Mouse (Mus musculus): Measurements from ENCODE around the gene Tff1. TPM values are rescaled to one million over a fixed set of nuclear protein-coding genes. Genes with fewer than 3 reads are reported as not detected.

Gene Tff1
- polyA plus RNA-seq, 1 experiment from 2014 or later = not detected

DNA sequence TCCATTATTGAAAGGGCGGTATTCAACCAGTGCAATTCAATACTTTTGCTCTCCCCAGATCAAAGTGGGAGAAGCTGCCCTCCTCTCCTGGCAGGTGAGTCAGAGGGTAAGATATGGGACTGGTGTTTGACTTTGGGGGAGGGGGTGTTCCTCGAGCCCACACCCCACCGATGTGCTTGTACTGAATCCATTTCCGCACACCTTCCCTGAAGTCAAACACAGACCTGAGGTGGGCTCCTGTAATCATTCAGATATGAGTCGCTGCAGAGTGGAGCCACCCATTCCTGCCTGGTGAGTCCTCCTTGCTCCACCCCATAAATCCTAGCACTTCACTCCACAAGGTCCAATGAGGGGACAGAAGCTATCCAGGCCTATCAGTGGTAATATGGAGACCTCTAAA is 4.7 kb upstream of the Tff1 start:
- Histone ChIP-seq H3K27ac (replicated peaks; ENCODE audit: low read depth, low read length) (no peak overlapping the region), H3K9me3 (ENCODE audit: control insufficient read depth, low read length) (no peaks in the 10 kb centered on the region), H3K4me3 (ENCODE audit: low read depth, low read length) (no peak overlapping the region), H3K27me3 (replicated peaks; ENCODE audit: control insufficient read depth, insufficient read depth, low read length) (no peaks in the 10 kb centered on the region), H3K4me2 (ENCODE audit: low read depth, low read length) (no peak overlapping the region), H3K9ac (ENCODE audit: low read depth, low read length) (no peak overlapping the region), H3K4me1 (ENCODE audit: control insufficient read depth, insufficient read depth, low read length) (no peaks in the 10 kb centered on the region), H3K36me3 (ENCODE audit: control insufficient read depth, insufficient read depth, low read length) (no peaks in the 10 kb centered on the region)
- DNase-seq (ENCODE audit: low spot score) (no peak), ATAC-seq (ENCODE audit: low read depth) (no peak)
- WGBS = 83% methylated on average over 5 of the region's 5 CpGs

DNA sequence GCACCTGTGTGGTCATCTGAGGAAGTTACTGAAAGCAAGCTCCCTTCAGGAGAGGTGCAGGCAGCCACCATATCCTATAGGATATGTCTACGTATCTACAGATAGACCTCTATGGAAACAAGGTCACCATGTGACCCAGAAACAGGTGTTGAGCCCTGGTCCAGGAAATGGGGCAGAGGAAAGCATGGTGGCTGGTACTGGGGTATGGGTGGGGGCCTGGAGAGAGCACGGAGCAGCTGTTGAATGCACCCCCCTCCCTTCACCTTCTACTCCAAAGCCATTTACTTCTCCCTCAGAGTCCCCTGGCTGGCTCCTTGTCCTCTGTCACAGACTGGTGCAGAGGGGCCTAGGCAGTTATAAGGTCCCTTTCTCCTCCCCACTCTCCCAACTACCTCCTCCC is 1.3 kb downstream of the Tff1 start:
- no peaks in the 10 kb centered on the region for H3K27me3 ChIP-seq (replicated peaks; ENCODE audit: control insufficient read depth, insufficient read depth, low read length)
- no peak for DNase-seq (ENCODE audit: low spot score)
- H3K4me3 ChIP-seq (ENCODE audit: low read depth, low read length) = no peak overlapping the region
- no peak overlapping the region for H3K4me2 ChIP-seq (ENCODE audit: low read depth, low read length)
- no peak for ATAC-seq (ENCODE audit: low read depth)
- no peak overlapping the region for H3K9ac ChIP-seq (ENCODE audit: low read depth, low read length)
- 93% methylated on average over 2 of the region's 2 CpGs for WGBS
- no peaks in the 10 kb centered on the region for H3K4me1 ChIP-seq (ENCODE audit: control insufficient read depth, insufficient read depth, low read length)
- H3K9me3 ChIP-seq (ENCODE audit: control insufficient read depth, low read length) = no peaks in the 10 kb centered on the region
- H3K27ac ChIP-seq (replicated peaks; ENCODE audit: low read depth, low read length) = no peak overlapping the region
- no peaks in the 10 kb centered on the region for H3K36me3 ChIP-seq (ENCODE audit: control insufficient read depth, insufficient read depth, low read length)

DNA sequence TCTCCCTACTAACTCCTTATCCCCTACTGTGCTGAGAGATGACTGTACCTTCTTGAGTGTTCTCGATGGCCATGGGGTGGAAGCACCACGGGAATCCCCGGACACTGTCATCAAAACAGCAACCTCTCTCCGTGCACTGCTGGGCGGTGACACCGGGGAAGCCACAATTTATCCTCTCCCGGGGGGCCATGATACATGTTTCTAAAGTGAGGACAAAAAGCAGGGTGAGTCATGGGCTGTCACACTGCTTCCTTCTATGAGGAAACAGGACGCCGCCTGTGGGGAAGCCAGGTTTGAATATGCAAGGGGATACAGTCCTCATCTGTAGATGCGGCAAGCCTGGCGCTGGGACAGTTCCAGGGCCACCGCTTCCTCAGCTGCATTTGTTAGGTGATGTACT is 2.5 kb downstream of the Tff1 start:
- 82% methylated on average over 12 of the region's 12 CpGs for WGBS
- DNase-seq (ENCODE audit: low spot score) = no peak
- Histone ChIP-seq H3K4me3 (ENCODE audit: low read depth, low read length) (no peak overlapping the region), H3K9ac (ENCODE audit: low read depth, low read length) (no peak overlapping the region), H3K9me3 (ENCODE audit: control insufficient read depth, low read length) (no peaks in the 10 kb centered on the region), H3K36me3 (ENCODE audit: control insufficient read depth, insufficient read depth, low read length) (no peaks in the 10 kb centered on the region), H3K4me1 (ENCODE audit: control insufficient read depth, insufficient read depth, low read length) (no peaks in the 10 kb centered on the region), H3K4me2 (ENCODE audit: low read depth, low read length) (no peak overlapping the region), H3K27me3 (replicated peaks; ENCODE audit: control insufficient read depth, insufficient read depth, low read length) (no peaks in the 10 kb centered on the region), H3K27ac (replicated peaks; ENCODE audit: low read depth, low read length) (no peak overlapping the region)
- no peak for ATAC-seq (ENCODE audit: low read depth)

DNA sequence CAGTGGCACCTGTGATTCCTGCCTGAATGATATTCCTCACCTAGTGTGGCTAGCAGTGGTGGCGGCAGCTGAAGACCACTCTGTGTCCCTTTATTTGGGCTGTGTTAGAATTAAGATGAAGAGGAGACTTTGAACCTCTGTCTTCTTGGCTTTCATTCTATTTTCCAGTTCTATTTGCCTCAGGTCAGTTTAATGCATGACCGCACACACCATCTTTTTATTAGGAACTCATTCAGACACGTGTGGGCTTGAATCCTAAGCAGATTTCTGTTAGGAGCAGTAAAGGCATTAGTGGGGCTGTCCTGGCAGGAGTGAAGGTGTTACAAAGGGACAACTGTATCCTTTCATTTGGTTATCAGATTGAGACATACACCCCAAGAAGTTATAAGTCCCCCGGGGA is 4.8 kb downstream of the Tff1 start:
- ATAC-seq (ENCODE audit: low read depth) (no peak), DNase-seq (ENCODE audit: low spot score) (no peak)
- Histone ChIP-seq H3K9ac (ENCODE audit: low read depth, low read length) (no peak overlapping the region), H3K4me1 (ENCODE audit: control insufficient read depth, insufficient read depth, low read length) (no peaks in the 10 kb centered on the region), H3K9me3 (ENCODE audit: control insufficient read depth, low read length) (no peaks in the 10 kb centered on the region), H3K4me2 (ENCODE audit: low read depth, low read length) (no peak overlapping the region), H3K4me3 (ENCODE audit: low read depth, low read length) (no peak overlapping the region), H3K27me3 (replicated peaks; ENCODE audit: control insufficient read depth, insufficient read depth, low read length) (no peaks in the 10 kb centered on the region), H3K36me3 (ENCODE audit: control insufficient read depth, insufficient read depth, low read length) (no peaks in the 10 kb centered on the region), H3K27ac (replicated peaks; ENCODE audit: low read depth, low read length) (no peak overlapping the region)
- WGBS = 72% methylated on average over 4 of the region's 4 CpGs

DNA sequence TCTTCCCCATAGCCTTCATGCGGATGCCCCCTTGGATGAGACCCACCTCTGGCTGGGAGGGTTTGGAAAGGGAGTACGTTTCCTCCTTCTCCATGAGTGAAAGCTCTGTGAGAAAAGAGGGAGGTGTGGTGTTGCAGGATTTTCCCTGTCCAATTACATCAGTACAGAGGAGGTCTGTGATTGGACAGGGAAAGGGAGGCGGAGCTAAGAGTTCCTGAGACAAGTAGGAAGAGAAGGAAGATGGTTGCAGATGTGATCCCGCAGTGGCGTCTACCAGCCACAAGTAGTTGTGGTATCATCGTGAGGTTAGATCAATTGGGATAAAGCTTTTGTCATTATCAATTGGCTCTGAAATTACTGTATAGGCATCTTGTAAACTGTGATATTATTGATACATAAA is 7.2 kb downstream of the Tff1 start:
- Histone ChIP-seq H3K4me1 (ENCODE audit: control insufficient read depth, insufficient read depth, low read length) (no peaks in the 10 kb centered on the region), H3K4me2 (ENCODE audit: low read depth, low read length) (no peak overlapping the region), H3K9ac (ENCODE audit: low read depth, low read length) (no peak overlapping the region), H3K27me3 (replicated peaks; ENCODE audit: control insufficient read depth, insufficient read depth, low read length) (no peaks in the 10 kb centered on the region), H3K27ac (replicated peaks; ENCODE audit: low read depth, low read length) (no peak overlapping the region), H3K9me3 (ENCODE audit: control insufficient read depth, low read length) (no peaks in the 10 kb centered on the region), H3K36me3 (ENCODE audit: control insufficient read depth, insufficient read depth, low read length) (no peaks in the 10 kb centered on the region), H3K4me3 (ENCODE audit: low read depth, low read length) (no peak overlapping the region)
- WGBS = 75% methylated on average over 6 of the region's 6 CpGs
- DNase-seq (ENCODE audit: low spot score) (no peak), ATAC-seq (ENCODE audit: low read depth) (no peak)

DNA sequence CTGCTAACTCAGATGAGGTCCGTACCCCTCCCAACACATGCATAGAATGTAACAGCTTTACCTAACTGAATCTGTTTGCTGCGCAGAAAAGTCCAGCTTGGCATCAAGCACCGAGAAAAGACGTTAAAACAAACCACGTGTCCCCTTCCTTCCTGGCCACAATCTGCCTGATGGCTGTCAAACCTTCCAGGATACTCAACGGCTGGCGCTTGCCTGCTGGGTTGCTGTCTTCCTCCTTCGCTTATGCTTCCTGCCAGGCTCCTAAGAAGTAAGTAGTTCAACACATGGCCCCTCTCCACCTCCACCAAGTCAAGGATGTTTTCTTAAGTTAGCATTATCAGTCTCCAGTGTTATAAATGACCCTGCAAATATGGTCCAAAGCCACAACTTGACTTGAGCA is 11.3 kb downstream of the Tff1 start:
- Histone ChIP-seq H3K27me3 (replicated peaks; ENCODE audit: control insufficient read depth, insufficient read depth, low read length) (no peaks in the 10 kb centered on the region), H3K4me2 (ENCODE audit: low read depth, low read length) (no peak overlapping the region), H3K4me1 (ENCODE audit: control insufficient read depth, insufficient read depth, low read length) (no peaks in the 10 kb centered on the region), H3K9ac (ENCODE audit: low read depth, low read length) (no peak overlapping the region), H3K9me3 (ENCODE audit: control insufficient read depth, low read length) (peaks cover 8% of the 10 kb centered on the region; the same call in 1 of the 2 replicates), H3K27ac (replicated peaks; ENCODE audit: low read depth, low read length) (no peak overlapping the region), H3K4me3 (ENCODE audit: low read depth, low read length) (no peak overlapping the region), H3K36me3 (ENCODE audit: control insufficient read depth, insufficient read depth, low read length) (no peaks in the 10 kb centered on the region)
- 69% methylated on average over 8 of the region's 8 CpGs for WGBS
- DNase-seq (ENCODE audit: low spot score) = no peak
- no peak for ATAC-seq (ENCODE audit: low read depth)

DNA sequence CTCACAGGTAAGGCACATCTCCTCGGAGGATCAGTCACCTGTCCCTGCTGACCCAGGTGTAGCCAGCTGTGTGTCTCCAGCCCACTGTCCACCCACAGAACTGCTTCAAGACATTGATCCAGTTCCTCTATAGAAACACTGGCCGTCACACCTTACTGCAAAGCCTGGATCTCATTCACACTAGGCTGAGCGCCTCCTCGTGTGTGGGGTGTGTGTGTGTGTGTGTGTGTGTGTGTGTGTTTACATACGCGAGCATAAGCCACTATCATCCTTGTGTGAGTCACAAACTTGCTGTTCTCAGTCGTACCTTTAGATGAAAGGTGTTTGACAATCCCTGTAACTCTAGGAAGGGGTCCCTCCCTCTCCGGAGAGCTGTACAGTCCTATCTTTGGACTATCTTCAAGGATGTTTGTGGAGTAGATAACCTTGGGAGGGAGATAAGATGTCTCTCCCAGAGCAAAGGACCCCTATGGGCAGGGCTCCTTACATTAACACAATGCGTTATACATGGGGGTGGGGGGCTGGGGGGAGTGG is 12.0 kb downstream of the Tff1 start:
- no peak overlapping the region for H3K9ac ChIP-seq (ENCODE audit: low read depth, low read length)

DNA sequence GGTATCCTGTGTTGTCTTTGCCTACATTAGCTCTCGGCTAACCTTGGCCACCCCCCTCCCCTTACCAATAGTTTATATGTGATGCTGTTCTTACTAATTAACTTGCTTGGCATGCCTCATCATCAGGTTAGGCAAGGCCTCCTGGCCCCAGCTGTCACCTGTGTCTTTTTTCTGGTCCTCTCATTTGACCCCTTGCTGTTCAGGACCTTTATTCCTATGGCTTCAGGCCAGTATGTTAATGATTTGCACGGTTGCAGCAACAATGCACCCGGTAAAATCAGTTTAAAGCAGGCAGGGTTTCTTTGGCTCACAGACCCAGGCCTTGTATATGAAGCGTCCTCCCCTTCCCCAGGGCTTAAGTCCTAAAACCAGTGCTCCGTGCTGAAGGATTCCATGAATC is 12.6 kb downstream of the Tff1 start:
- no peak for DNase-seq (ENCODE audit: low spot score)
- Histone ChIP-seq H3K4me2 (ENCODE audit: low read depth, low read length) (no peak overlapping the region), H3K27me3 (replicated peaks; ENCODE audit: control insufficient read depth, insufficient read depth, low read length) (no peaks in the 10 kb centered on the region), H3K4me3 (ENCODE audit: low read depth, low read length) (no peak overlapping the region), H3K4me1 (ENCODE audit: control insufficient read depth, insufficient read depth, low read length) (no peaks in the 10 kb centered on the region), H3K9ac (ENCODE audit: low read depth, low read length) (no peak overlapping the region), H3K27ac (replicated peaks; ENCODE audit: low read depth, low read length) (no peak overlapping the region), H3K9me3 (ENCODE audit: control insufficient read depth, low read length) (peaks cover 8% of the 10 kb centered on the region; the same call in 1 of the 2 replicates), H3K36me3 (ENCODE audit: control insufficient read depth, insufficient read depth, low read length) (no peaks in the 10 kb centered on the region)
- WGBS = 46% methylated on average over 5 of the region's 5 CpGs
- no peak for ATAC-seq (ENCODE audit: low read depth)

More for the DNA sequence above, 12.0 kb downstream of the Tff1 start:
- H3K36me3 ChIP-seq (ENCODE audit: control insufficient read depth, insufficient read depth, low read length) = no peaks in the 10 kb centered on the region
- 81% methylated on average over 9 of the region's 9 CpGs for WGBS
- peaks cover 8% of the 10 kb centered on the region; the same call in 1 of the 2 replicates for H3K9me3 ChIP-seq (ENCODE audit: control insufficient read depth, low read length)
- H3K27me3 ChIP-seq (replicated peaks; ENCODE audit: control insufficient read depth, insufficient read depth, low read length) = no peaks in the 10 kb centered on the region
- H3K4me1 ChIP-seq (ENCODE audit: control insufficient read depth, insufficient read depth, low read length) = no peaks in the 10 kb centered on the region
- ATAC-seq (ENCODE audit: low read depth) (no peak), DNase-seq (ENCODE audit: low spot score) (no peak)
- no peak overlapping the region for H3K27ac ChIP-seq (replicated peaks; ENCODE audit: low read depth, low read length)
- no peak overlapping the region for H3K4me2 ChIP-seq (ENCODE audit: low read depth, low read length)
- H3K4me3 ChIP-seq (ENCODE audit: low read depth, low read length) = no peak overlapping the region

DNA sequence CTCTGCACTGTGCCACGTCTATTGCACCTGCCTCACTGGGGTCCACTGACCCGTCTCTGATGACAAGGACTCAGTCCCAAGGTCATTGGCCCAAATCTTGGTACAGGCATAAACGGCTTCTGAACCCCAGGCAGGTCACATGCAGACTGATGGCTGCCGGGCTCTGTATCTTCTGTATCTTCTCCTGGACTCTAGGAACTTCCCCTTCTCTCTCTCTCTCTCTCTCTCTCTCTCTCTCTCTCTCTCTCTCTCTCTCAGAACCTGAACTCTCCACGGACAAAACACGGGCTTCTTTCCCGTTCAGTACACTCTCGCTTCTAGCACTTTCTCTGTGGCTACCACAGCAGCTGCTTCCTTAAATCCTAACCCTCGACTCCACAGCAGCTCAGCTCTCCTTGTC is 19.1 kb downstream of the Tff1 start:
- ATAC-seq (ENCODE audit: low read depth) = no peak
- no peaks in the 10 kb centered on the region for H3K27me3 ChIP-seq (replicated peaks; ENCODE audit: control insufficient read depth, insufficient read depth, low read length)
- peaks cover 8% of the 10 kb centered on the region; the same call in 1 of the 2 replicates for H3K9me3 ChIP-seq (ENCODE audit: control insufficient read depth, low read length)
- H3K27ac ChIP-seq (replicated peaks; ENCODE audit: low read depth, low read length) = no peak overlapping the region
- DNase-seq (ENCODE audit: low spot score) = no peak
- H3K9ac ChIP-seq (ENCODE audit: low read depth, low read length) = no peak overlapping the region
- H3K4me3 ChIP-seq (ENCODE audit: low read depth, low read length) = no peak overlapping the region
- WGBS = 78% methylated on average over 9 of the region's 9 CpGs
- no peaks in the 10 kb centered on the region for H3K4me1 ChIP-seq (ENCODE audit: control insufficient read depth, insufficient read depth, low read length)
- no peak overlapping the region for H3K4me2 ChIP-seq (ENCODE audit: low read depth, low read length)
- no peaks in the 10 kb centered on the region for H3K36me3 ChIP-seq (ENCODE audit: control insufficient read depth, insufficient read depth, low read length)
